Mouse (Mus musculus) testis, adult 2 months (tissue): ENCODE data around the gene Abcb6.
A peak's percentile ranks its signal among the peaks of the same experiment; 100 is the strongest.

Source experiments
- CTCF ChIP-seq: fragments of 200-500 bp; IDR thresholded peaks from 2 replicates; pipeline ENCODE4 v1.5.1; 2012; ENCODE audit warnings: low read depth, mild to moderate bottlenecking, inconsistent platforms, low read length, moderate library complexity; ENCODE audit not compliant: control insufficient read depth, insufficient read depth, insufficient replicate concordance
- POLR2A ChIP-seq: fragments of 200-500 bp; IDR thresholded peaks from 2 replicates; pipeline ENCODE4 v1.6.1; 2012; ENCODE audit warnings: low read depth, mild to moderate bottlenecking, inconsistent platforms, low read length, moderate library complexity; ENCODE audit not compliant: control insufficient read depth

DNA sequence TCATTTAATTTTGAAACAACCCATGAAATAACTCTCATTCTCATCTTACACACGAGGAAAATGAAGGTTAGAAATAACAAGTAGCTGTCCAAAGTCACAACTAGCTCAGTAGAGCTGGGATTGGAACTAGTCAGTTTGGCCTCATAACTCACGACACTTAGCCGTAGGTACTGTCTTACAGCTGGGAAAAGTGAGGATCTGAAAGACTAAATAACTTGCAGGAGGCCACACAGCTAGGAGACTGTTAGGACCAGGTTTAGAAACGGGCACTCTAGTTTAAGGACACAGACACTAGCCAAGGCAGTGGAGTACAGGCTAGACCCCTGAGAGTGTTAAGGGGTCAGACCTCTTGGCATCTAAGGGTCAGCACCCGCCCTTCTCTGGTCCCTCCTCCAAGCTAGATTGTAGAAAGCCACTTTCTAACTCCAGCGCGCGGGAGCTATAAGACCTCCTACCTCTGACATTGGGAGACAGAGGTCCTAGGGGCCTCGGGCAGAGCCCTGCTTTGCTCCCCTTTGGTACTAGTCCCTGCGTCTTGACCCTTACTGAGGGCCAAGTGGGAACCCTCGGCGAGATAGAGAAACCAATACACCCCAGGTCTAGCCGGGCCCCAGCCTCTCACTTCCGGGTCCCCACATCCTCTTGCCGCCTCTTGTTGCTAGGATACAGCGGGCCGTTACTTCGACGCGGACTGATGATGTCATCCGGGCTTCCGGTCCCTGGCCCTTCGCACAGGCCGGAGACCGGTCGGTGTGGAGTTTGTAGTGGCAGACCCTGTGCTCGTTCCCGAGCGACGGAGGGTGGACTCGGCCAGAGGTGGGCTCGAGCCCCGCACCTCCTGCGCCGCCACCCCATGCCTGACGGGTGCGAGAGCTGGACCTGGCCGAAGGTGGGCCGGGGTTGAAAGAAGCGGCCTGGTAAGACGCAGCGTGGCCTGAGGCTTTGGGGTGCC, 30.2 kb upstream of the Abcb6 start, which contains the start of the genes Glb1l and Stk16:
- peak; percentile 97 for TF ChIP-seq POLR2A
- no peak for TF ChIP-seq CTCF
